Mouse (Mus musculus) liver, embryonic 16.5 days (tissue): ENCODE results near the gene Psmd11. TPM values are rescaled to one million over a fixed set of nuclear protein-coding genes. Genes with fewer than 3 reads are reported as not detected.

Experiments used
- ATAC-seq: fragments of 200-750 bp; cut with Nextera tagmentation; 2 replicates; pipeline ENCODE4 v1.8.0; 2017; ENCODE audit warnings: low read depth, mild to moderate bottlenecking, moderate number of reproducible peaks, moderate library complexity
- H3K27ac ChIP-seq: fragments of 300-500 bp; sonication (generic); 2 replicates; pipeline ENCODE4 v1.5.1; 2014; ENCODE audit warnings: mild to moderate bottlenecking, low read length
- H3K27me3 ChIP-seq: fragments of 300-500 bp; sonication (generic); 2 replicates; pipeline ENCODE4 v1.6.1; 2014; ENCODE audit warnings: low read depth, low read length, mixed read lengths; ENCODE audit not compliant: control insufficient read depth, insufficient read depth
- H3K36me3 ChIP-seq: fragments of 300-500 bp; sonication (generic); 2 replicates; pipeline ENCODE4 v1.6.1; 2014; ENCODE audit warnings: mild to moderate bottlenecking; ENCODE audit not compliant: control insufficient read depth, insufficient read depth
- H3K4me1 ChIP-seq: fragments of 300-500 bp; sonication (generic); 2 replicates; pipeline ENCODE4 v1.6.1; 2014; ENCODE audit warnings: low read depth, low read length, mixed read lengths; ENCODE audit not compliant: control insufficient read depth
- H3K4me2 ChIP-seq: fragments of 300-500 bp; sonication (generic); 2 replicates; pipeline ENCODE4 v1.6.1; 2014; ENCODE audit warnings: low read depth, low read length, mixed read lengths
- H3K4me3 ChIP-seq: fragments of 300-500 bp; sonication (generic); 2 replicates; pipeline ENCODE4 v1.5.1; 2014; ENCODE audit warnings: low read depth, mild to moderate bottlenecking, low read length
- H3K9ac ChIP-seq: fragments of 300-500 bp; sonication (generic); 2 replicates; pipeline ENCODE4 v1.6.1; 2014; ENCODE audit warnings: low read depth, low read length
- H3K9me3 ChIP-seq: fragments of 300-500 bp; sonication (generic); replicated peaks from 2 replicates; pipeline ENCODE4 v1.6.1; 2016; ENCODE audit warnings: low read length; ENCODE audit not compliant: control insufficient read depth
- WGBS: fragments of 180-500 bp; shearing (Covaris S2); extraction: QIAGEN DNeasy Blood & Tissue Kit; methylation state at CpG from one replicate; pipeline ENCODE4 v1.1.7; 2014; ENCODE audit not compliant: insufficient replicate concordance; 5-methylcytosine and 5-hydroxymethylcytosine counted together
- polyA plus RNA-seq: library from polyadenylated mRNA; unstranded; fragments of >200 nt; fragmentation: Nextera tagmentation; extraction: Ambion mirVana; gene quantifications from 2 replicates; pipeline ENCODE4 v1.2.1, GENCODE M21; 2015

Gene Psmd11
- polyA plus RNA-seq, 1 experiment from 2014 or later = 141 TPM

DNA sequence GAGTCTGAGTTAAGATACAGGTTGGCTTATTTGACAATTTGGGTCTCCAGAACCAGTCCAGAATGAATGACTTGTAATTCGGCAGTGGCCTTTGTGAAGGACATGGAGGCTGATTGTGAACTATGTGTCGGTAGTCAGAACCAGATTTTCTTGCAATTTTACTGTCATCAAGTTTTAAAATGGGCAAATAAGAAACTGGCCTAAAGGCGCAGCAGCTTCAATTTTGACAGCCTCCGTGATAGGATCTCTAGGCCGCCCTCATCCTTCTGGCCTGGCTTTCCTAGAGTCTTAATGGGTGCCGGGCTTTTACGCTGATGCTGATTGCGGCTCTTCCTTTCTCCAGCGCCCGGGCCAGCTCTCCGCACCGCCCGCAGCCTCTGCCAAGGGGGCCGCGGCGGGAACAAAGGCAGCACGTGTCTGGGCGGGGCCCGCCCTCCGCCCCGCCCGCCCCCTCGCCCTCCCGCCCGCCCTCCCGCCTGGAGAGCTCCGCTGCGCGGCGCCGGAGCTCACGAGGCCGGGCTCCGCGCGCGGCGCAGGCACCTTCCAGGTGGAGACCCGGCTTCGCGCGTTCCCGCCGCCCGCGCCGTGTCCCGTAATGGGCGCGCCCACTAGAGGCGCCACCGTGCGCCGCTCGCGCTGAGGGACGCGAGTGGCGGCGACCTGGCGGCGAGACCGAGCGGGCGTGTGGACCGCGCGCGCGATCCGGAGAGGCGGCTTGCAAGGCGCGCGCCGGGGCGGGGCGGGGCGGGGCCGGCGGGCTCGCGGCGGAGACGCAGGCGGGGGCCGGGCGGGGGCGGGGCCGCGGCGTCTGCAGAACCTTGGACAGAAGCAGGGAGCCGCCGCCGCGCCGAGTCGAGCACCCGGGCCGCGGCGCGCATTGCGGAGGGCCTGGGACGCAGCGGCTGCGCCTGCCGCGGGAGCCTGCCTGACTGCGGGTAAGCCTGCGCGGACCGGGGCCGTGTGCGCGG, 48.1 kb downstream of the Psmd11 start, which contains the start of gene Cdk5r1:
Gene Cdk5r1 (plus strand): TSS at position 802 of the 968 bp plus-strand sequence.
- Histone ChIP-seq H3K27ac (no peak within 1 kb of the TSS; the same call in 1 of the 2 replicates), H3K4me3 (peak within 1 kb of the TSS; percentile 73), H3K36me3 (peaks cover 8% of the 10 kb centered on the region), H3K4me2 (peak within 1 kb of the TSS; percentile 99), H3K27me3 (peaks cover 14% of the 10 kb centered on the region), H3K4me1 (peaks cover 17% of the 10 kb centered on the region), H3K9ac (peak within 1 kb of the TSS; percentile 66), H3K9me3 (no peaks in the 10 kb centered on the region)
- 1% methylated on average over 62 of the region's 116 CpGs for WGBS
- ATAC-seq = peak; percentile 91

DNA sequence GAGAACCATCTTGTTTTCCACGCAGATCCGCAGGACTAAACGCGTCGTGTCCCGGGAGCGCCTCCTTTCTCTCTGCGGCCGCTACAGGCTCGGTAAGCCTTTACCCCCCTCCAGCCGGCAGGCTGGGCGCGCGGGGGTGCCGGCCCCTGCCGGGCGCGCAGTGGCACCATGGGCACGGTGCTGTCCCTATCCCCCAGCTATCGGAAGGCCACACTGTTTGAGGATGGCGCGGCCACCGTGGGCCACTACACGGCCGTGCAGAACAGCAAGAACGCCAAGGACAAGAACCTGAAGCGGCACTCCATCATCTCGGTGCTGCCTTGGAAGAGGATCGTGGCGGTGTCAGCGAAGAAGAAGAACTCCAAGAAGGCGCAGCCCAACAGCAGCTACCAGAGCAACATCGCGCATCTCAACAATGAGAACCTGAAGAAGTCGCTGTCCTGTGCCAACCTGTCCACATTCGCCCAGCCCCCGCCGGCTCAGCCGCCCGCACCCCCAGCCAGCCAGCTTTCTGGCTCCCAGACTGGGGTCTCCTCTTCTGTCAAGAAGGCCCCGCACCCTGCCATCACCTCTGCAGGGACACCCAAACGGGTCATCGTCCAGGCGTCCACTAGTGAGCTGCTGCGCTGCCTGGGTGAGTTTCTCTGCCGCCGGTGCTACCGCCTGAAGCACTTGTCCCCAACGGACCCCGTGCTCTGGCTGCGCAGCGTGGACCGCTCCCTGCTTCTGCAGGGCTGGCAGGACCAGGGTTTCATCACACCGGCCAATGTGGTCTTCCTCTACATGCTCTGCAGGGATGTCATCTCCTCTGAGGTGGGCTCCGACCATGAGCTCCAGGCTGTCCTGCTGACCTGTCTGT, 49.2 kb downstream of the Psmd11 start:
- Histone ChIP-seq H3K9ac (peak overlapping the region; percentile 66), H3K4me3 (peak overlapping the region; percentile 73), H3K4me1 (peaks cover 17% of the 10 kb centered on the region), H3K27me3 (peaks cover 14% of the 10 kb centered on the region), H3K4me2 (peak overlapping the region; percentile 99), H3K27ac (no peak overlapping the region), H3K36me3 (peaks cover 3% of the 10 kb centered on the region; the same call in 1 of the 2 replicates), H3K9me3 (no peaks in the 10 kb centered on the region)
- ATAC-seq = no peak
- 18% methylated on average over 55 of the region's 55 CpGs for WGBS

- no peak overlapping the region for H3K27ac ChIP-seq
- H3K36me3 ChIP-seq = no peaks in the 10 kb centered on the region
- ATAC-seq = no peak
- peaks cover 14% of the 10 kb centered on the region for H3K27me3 ChIP-seq
- no peak overlapping the region for H3K9ac ChIP-seq
- H3K9me3 ChIP-seq = no peaks in the 10 kb centered on the region
- no peak overlapping the region for H3K4me3 ChIP-seq
- WGBS = 77% methylated on average over 14 of the region's 14 CpGs
- no peak overlapping the region for H3K4me2 ChIP-seq
- peaks cover 17% of the 10 kb centered on the region for H3K4me1 ChIP-seq
Measured at GRCm38 (mm10) chr11:80478694-80479412, 50.4 kb downstream of the Psmd11 start.

GRCm38 (mm10) chr11:80479425-80479824, 51.0 kb downstream of the Psmd11 start:
- H3K4me2 ChIP-seq = no peak overlapping the region
- no peaks in the 10 kb centered on the region for H3K36me3 ChIP-seq
- H3K9me3 ChIP-seq = no peaks in the 10 kb centered on the region
- no peak overlapping the region for H3K9ac ChIP-seq
- H3K4me3 ChIP-seq = no peak overlapping the region
- H3K27me3 ChIP-seq = peaks cover 14% of the 10 kb centered on the region
- no peak overlapping the region for H3K27ac ChIP-seq
- 49% methylated on average over 5 of the region's 5 CpGs for WGBS
- ATAC-seq = no peak
- H3K4me1 ChIP-seq = peaks cover 17% of the 10 kb centered on the region

- peaks cover 14% of the 10 kb centered on the region for H3K27me3 ChIP-seq
- H3K4me3 ChIP-seq = no peak overlapping the region
- H3K27ac ChIP-seq = no peak overlapping the region
- H3K4me1 ChIP-seq = peaks cover 17% of the 10 kb centered on the region
- H3K9ac ChIP-seq = no peak overlapping the region
- no peak overlapping the region for H3K4me2 ChIP-seq
- no peaks in the 10 kb centered on the region for H3K36me3 ChIP-seq
- no peaks in the 10 kb centered on the region for H3K9me3 ChIP-seq
- ATAC-seq = no peak
- WGBS = 80% methylated on average over 31 of the region's 31 CpGs
Measured at GRCm38 (mm10) chr11:80479906-80480866, 51.8 kb downstream of the Psmd11 start.

DNA sequence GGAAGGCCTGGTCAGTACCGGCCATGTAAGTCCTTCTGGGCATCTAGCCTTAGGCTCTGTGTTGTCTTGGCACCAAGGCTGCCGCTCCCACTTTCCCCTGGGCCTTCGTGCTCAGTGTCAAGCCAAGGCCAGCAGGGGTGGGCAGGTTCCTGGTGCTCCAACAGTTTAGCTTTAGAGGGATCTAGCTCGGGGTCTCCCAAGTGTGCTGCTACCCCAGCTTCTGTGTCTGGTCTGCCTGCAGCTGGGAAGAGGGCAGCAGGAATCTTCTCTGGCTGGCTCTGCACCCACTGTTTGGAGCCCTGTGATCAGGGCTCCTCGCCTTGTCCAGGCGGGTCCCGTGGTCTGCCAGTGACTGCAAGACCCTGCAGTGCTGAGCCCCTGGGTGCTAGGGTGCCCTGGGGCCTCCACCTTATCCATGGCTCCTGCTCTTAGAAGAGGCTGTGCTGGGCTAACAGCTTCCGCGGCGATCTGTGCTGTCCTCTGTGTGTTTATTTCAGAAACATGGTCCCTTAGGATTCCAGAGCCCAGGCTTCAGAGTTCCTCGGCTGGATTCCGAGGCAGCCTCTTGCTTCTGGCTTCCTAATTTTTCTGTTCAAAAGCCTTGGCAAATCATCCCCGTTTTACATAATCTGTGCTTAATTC, 53.1 kb downstream of the Psmd11 start:
- Histone ChIP-seq H3K9ac (no peak overlapping the region), H3K4me1 (peaks cover 10% of the 10 kb centered on the region), H3K36me3 (no peaks in the 10 kb centered on the region), H3K27me3 (peaks cover 14% of the 10 kb centered on the region), H3K27ac (no peak overlapping the region), H3K9me3 (no peaks in the 10 kb centered on the region), H3K4me2 (no peak overlapping the region), H3K4me3 (no peak overlapping the region)
- no peak for ATAC-seq
- 79% methylated on average over 13 of the region's 13 CpGs for WGBS

- H3K9me3 ChIP-seq = no peaks in the 10 kb centered on the region
- no peak overlapping the region for H3K27ac ChIP-seq
- ATAC-seq = no peak
- no peak overlapping the region for H3K4me3 ChIP-seq
- peaks cover 5% of the 10 kb centered on the region for H3K4me1 ChIP-seq
- peaks cover 12% of the 10 kb centered on the region for H3K27me3 ChIP-seq
- no peaks in the 10 kb centered on the region for H3K36me3 ChIP-seq
- no peak overlapping the region for H3K9ac ChIP-seq
- 71% methylated on average over 10 of the region's 10 CpGs for WGBS
- H3K4me2 ChIP-seq = no peak overlapping the region
Measured at GRCm38 (mm10) chr11:80482347-80482746, 53.9 kb downstream of the Psmd11 start.
